Mouse (Mus musculus) CH12.LX (cell line): ENCODE results near the gene Sclt1. TPM values are rescaled to one million over a fixed set of nuclear protein-coding genes. Genes with fewer than 3 reads are reported as not detected.
A peak's percentile ranks its signal among the peaks of the same experiment; 100 is the strongest.

Source experiments
- DNase-seq: peaks from one replicate; pipeline ENCODE4 v3.0.0-alpha.2; 2013; ENCODE audit errors: extremely low read depth
- H3K27ac ChIP-seq: 2 replicates; pipeline ENCODE4 v1.5.1; 2012; ENCODE audit warnings: low read depth, mild to moderate bottlenecking, control low read depth, moderate library complexity; ENCODE audit not compliant: insufficient read depth
- H3K27me3 ChIP-seq: replicated peaks from 2 replicates; pipeline ENCODE3; 2012; ENCODE audit warnings: inconsistent platforms
- H3K36me3 ChIP-seq, 2 experiments: replicated peaks in 1 of 2; 2 replicates each; pipeline versions ENCODE3 to v1.6.1; 2012; ENCODE audit warnings: inconsistent platforms in 1 of 2, low read length in 1 of 2, mild to moderate bottlenecking in 1 of 2, mixed read lengths in 1 of 2, moderate library complexity in 1 of 2; ENCODE audit not compliant: control insufficient read depth in 1 of 2, insufficient read depth in 1 of 2
- H3K4me1 ChIP-seq, 2 experiments: 2 replicates each; pipeline ENCODE4 v1.6.1; 2012; ENCODE audit warnings: inconsistent platforms in 1 of 2, moderate library complexity in 1 of 2; ENCODE audit not compliant: insufficient read depth in 2 of 2, control insufficient read depth in 1 of 2
- H3K4me2 ChIP-seq: 2 replicates; pipeline ENCODE4 v1.6.1; 2012; ENCODE audit warnings: low read depth, mild to moderate bottlenecking, control low read depth; ENCODE audit not compliant: poor library complexity, insufficient read depth, severe bottlenecking
- H3K4me3 ChIP-seq, 3 experiments: fragments of 150-350 bp in 1 of 3; sonication (generic) in 1 of 3; replicated peaks in 1 of 3; 2 replicates each; pipeline versions ENCODE3 to v1.5.1; 2011 to 2012; ENCODE audit warnings: low read depth in 2 of 3, low read length in 2 of 3, mild to moderate bottlenecking in 2 of 3, moderate library complexity in 2 of 3, control low read depth in 1 of 3, improper control_type of control experiment in 1 of 3, inconsistent platforms in 1 of 3, mixed read lengths in 1 of 3; ENCODE audit not compliant: poor library complexity in 1 of 3
- H3K79me2 ChIP-seq: replicated peaks from 2 replicates; pipeline ENCODE4 v1.6.1; 2012; ENCODE audit warnings: mild to moderate bottlenecking, moderate library complexity; ENCODE audit not compliant: control insufficient read depth, poor library complexity, insufficient read depth, severe bottlenecking; ENCODE audit errors: extremely low read depth
- H3K9ac ChIP-seq: 2 replicates; pipeline ENCODE4 v1.6.1; 2012; ENCODE audit warnings: low read depth, mild to moderate bottlenecking, control low read depth, moderate library complexity; ENCODE audit not compliant: insufficient read depth
- H3K9me3 ChIP-seq: replicated peaks from 2 replicates; pipeline ENCODE3; 2012; ENCODE audit warnings: low read length, inconsistent platforms, mixed read lengths
- BHLHE40 ChIP-seq: IDR thresholded peaks from 2 replicates; pipeline ENCODE4 v1.6.1; 2011; ENCODE audit warnings: mild to moderate bottlenecking, low read depth, low read length, improper control_type of control experiment
- CHD1 ChIP-seq: IDR thresholded peaks from 2 replicates; pipeline ENCODE4 v1.6.1; 2012; ENCODE audit warnings: low read depth, low read length, improper control_type of control experiment, inconsistent platforms
- CHD2 ChIP-seq: IDR thresholded peaks from 2 replicates; pipeline ENCODE4 v1.6.1; 2011; ENCODE audit warnings: low read length, improper control_type of control experiment
- CTCF ChIP-seq, 2 experiments: IDR thresholded peaks in 1 of 2; conservative IDR thresholded peaks in 1 of 2; 2 replicates each; pipeline ENCODE4 v1.5.1; 2011 to 2012; ENCODE audit warnings: low read depth in 2 of 2, low read length in 2 of 2, improper control_type of control experiment in 1 of 2, inconsistent platforms in 1 of 2, mild to moderate bottlenecking in 1 of 2, moderate library complexity in 1 of 2
- E2F4 ChIP-seq: IDR thresholded peaks from 2 replicates; pipeline ENCODE4 v1.6.1; 2011; ENCODE audit warnings: low read depth, low read length, improper control_type of control experiment; ENCODE audit not compliant: insufficient replicate concordance
- ELF1 ChIP-seq: IDR thresholded peaks from 2 replicates; pipeline ENCODE4 v1.6.1; 2014; ENCODE audit warnings: low read depth, mild to moderate bottlenecking, inconsistent platforms, low read length, improper control_type of control experiment
- EP300 ChIP-seq: IDR thresholded peaks from 2 replicates; pipeline ENCODE4 v1.6.1; 2011; ENCODE audit warnings: low read length, improper control_type of control experiment
- ETS1 ChIP-seq: conservative IDR thresholded peaks from 2 replicates; pipeline ENCODE4 v1.6.1; 2012; ENCODE audit warnings: low read depth, mild to moderate bottlenecking, inconsistent platforms, low read length, improper control_type of control experiment, moderate library complexity
- GABPA ChIP-seq: IDR thresholded peaks from 2 replicates; pipeline ENCODE4 v1.6.1; 2012; ENCODE audit warnings: low read depth, low read length, improper control_type of control experiment, inconsistent platforms; ENCODE audit not compliant: insufficient replicate concordance
- HCFC1 ChIP-seq: IDR thresholded peaks from 2 replicates; pipeline ENCODE4 v1.6.1; 2012; ENCODE audit warnings: low read depth, mild to moderate bottlenecking, inconsistent platforms, low read length, improper control_type of control experiment
- IRF4 ChIP-seq: IDR thresholded peaks from 2 replicates; pipeline ENCODE4 v1.6.1; 2014; ENCODE audit warnings: low read depth, mild to moderate bottlenecking, inconsistent platforms, low read length, improper control_type of control experiment
- JUN ChIP-seq: IDR thresholded peaks from 2 replicates; pipeline ENCODE4 v1.6.1; 2011; ENCODE audit warnings: low read depth, mild to moderate bottlenecking, low read length, improper control_type of control experiment, moderate library complexity; ENCODE audit not compliant: insufficient read depth
- JUND ChIP-seq: conservative IDR thresholded peaks from 2 replicates; pipeline ENCODE4 v1.6.1; 2011; ENCODE audit warnings: low read depth, low read length, improper control_type of control experiment
- KAT2A ChIP-seq: IDR thresholded peaks from 2 replicates; pipeline ENCODE4 v1.6.1; 2012; ENCODE audit warnings: low read length, improper control_type of control experiment, inconsistent platforms; ENCODE audit not compliant: insufficient replicate concordance
- MAFK ChIP-seq: IDR thresholded peaks from 2 replicates; pipeline ENCODE4 v1.6.1; 2011; ENCODE audit warnings: low read length, improper control_type of control experiment; ENCODE audit not compliant: insufficient replicate concordance
- MAX ChIP-seq: IDR thresholded peaks from 2 replicates; pipeline ENCODE4 v1.6.1; 2011; ENCODE audit warnings: low read length, improper control_type of control experiment
- MAZ ChIP-seq: IDR thresholded peaks from 2 replicates; pipeline ENCODE4 v1.6.1; 2012; ENCODE audit warnings: low read depth, mild to moderate bottlenecking, inconsistent platforms, low read length, improper control_type of control experiment, moderate library complexity
- MEF2A ChIP-seq: IDR thresholded peaks from 2 replicates; pipeline ENCODE4 v1.6.1; 2014; ENCODE audit warnings: low read depth, mild to moderate bottlenecking, inconsistent platforms, low read length, improper control_type of control experiment, borderline replicate concordance
- MXI1 ChIP-seq: IDR thresholded peaks from 2 replicates; pipeline ENCODE4 v1.6.1; 2011; ENCODE audit warnings: mild to moderate bottlenecking, low read depth, low read length, improper control_type of control experiment
- MYC ChIP-seq: IDR thresholded peaks from 2 replicates; pipeline ENCODE4 v1.6.1; 2011; ENCODE audit warnings: low read depth, mild to moderate bottlenecking, improper control_type of control experiment, low read length
- NELFE ChIP-seq: IDR thresholded peaks from 2 replicates; pipeline ENCODE4 v1.6.1; 2011; ENCODE audit warnings: low read depth, low read length, improper control_type of control experiment
- NRF1 ChIP-seq: IDR thresholded peaks from 2 replicates; pipeline ENCODE4 v1.6.1; 2014; ENCODE audit warnings: low read depth, mild to moderate bottlenecking, inconsistent platforms, low read length, improper control_type of control experiment, moderate library complexity
- PAX5 ChIP-seq: IDR thresholded peaks from 2 replicates; pipeline ENCODE4 v1.6.1; 2012; ENCODE audit warnings: low read length, inconsistent platforms, mixed read lengths
- POLR2A ChIP-seq: IDR thresholded peaks from 2 replicates; pipeline ENCODE4 v1.6.1; 2011; ENCODE audit warnings: low read depth, mild to moderate bottlenecking, improper control_type of control experiment, low read length
- POLR2AphosphoS2 ChIP-seq: IDR thresholded peaks from 2 replicates; pipeline ENCODE4 v1.6.1; 2011; ENCODE audit warnings: low read depth, low read length, improper control_type of control experiment
- RAD21 ChIP-seq: IDR thresholded peaks from 2 replicates; pipeline ENCODE4 v1.6.1; 2011; ENCODE audit warnings: low read depth, mild to moderate bottlenecking, low read length, improper control_type of control experiment, moderate library complexity
- RCOR1 ChIP-seq: conservative IDR thresholded peaks from 2 replicates; pipeline ENCODE4 v1.6.1; 2012; ENCODE audit warnings: low read depth, mild to moderate bottlenecking, inconsistent platforms, low read length, improper control_type of control experiment
- SIN3A ChIP-seq: IDR thresholded peaks from 2 replicates; pipeline ENCODE4 v1.6.1; 2012; ENCODE audit warnings: low read length, improper control_type of control experiment, inconsistent platforms
- SMC3 ChIP-seq: IDR thresholded peaks from 2 replicates; pipeline ENCODE4 v1.6.1; 2011; ENCODE audit warnings: low read depth, low read length, improper control_type of control experiment
- TBP ChIP-seq: conservative IDR thresholded peaks from 2 replicates; pipeline ENCODE4 v1.6.1; 2011; ENCODE audit warnings: low read depth, low read length, improper control_type of control experiment
- TCF12 ChIP-seq: IDR thresholded peaks from 2 replicates; pipeline ENCODE4 v1.6.1; 2014; ENCODE audit warnings: low read depth, mild to moderate bottlenecking, inconsistent platforms, low read length, improper control_type of control experiment
- UBTF ChIP-seq: IDR thresholded peaks from 2 replicates; pipeline ENCODE4 v1.6.1; 2012; ENCODE audit warnings: low read depth, mild to moderate bottlenecking, inconsistent platforms, low read length, improper control_type of control experiment, moderate library complexity
- USF1 ChIP-seq: IDR thresholded peaks from 2 replicates; pipeline ENCODE4 v1.6.1; 2014; ENCODE audit warnings: low read depth, mild to moderate bottlenecking, inconsistent platforms, low read length, improper control_type of control experiment
- USF2 ChIP-seq: conservative IDR thresholded peaks from 2 replicates; pipeline ENCODE4 v1.6.1; 2011; ENCODE audit warnings: low read depth, low read length, improper control_type of control experiment
- ZC3H11A ChIP-seq: IDR thresholded peaks from 2 replicates; pipeline ENCODE4 v1.6.1; 2012; ENCODE audit warnings: low read depth, mild to moderate bottlenecking, inconsistent platforms, low read length, improper control_type of control experiment
- ZKSCAN1 ChIP-seq: IDR thresholded peaks from 2 replicates; pipeline ENCODE4 v1.6.1; 2012; ENCODE audit warnings: low read depth, inconsistent platforms, low read length, improper control_type of control experiment, borderline replicate concordance
- ZMIZ1 ChIP-seq: IDR thresholded peaks from 2 replicates; pipeline ENCODE4 v1.6.1; 2012; ENCODE audit warnings: low read depth, mild to moderate bottlenecking, inconsistent platforms, low read length, improper control_type of control experiment
- ZNF384 ChIP-seq: IDR thresholded peaks from 2 replicates; pipeline ENCODE4 v1.6.1; 2012; ENCODE audit warnings: low read depth, low read length, improper control_type of control experiment, inconsistent platforms
- dilution Hi-C: fragments of 300-500 bp; cut with MboI; formaldehyde crosslinking; loops from 2 replicates; pipeline ENCODE4 v1.14.3; 2020; ENCODE audit warnings: low sequenced_read_pairs; ENCODE audit not compliant: extremely low pct_unique_long_range_greater_than_20kb, extremely low pct_ligation_motif_present
- in situ Hi-C: fragments of 300-500 bp; cut with MboI; formaldehyde crosslinking; loops from 3 replicates; pipeline ENCODE4 v1.14.3; 2019; ENCODE audit warnings: low sequenced_read_pairs, low pct_ligation_motif_present, low pct_unique_long_range_greater_than_20kb, mixed read lengths
- polyA plus RNA-seq: library from polyadenylated mRNA; unstranded; fragments of >175 nt; gene quantifications from 2 replicates; pipeline ENCODE4 v1.2.1, GENCODE M21; 2012; ENCODE audit warnings: low read depth; ENCODE audit not compliant: insufficient read length
- total RNA-seq, 2 experiments: library from RNA; depleted of rRNA; stranded (reverse); fragments of 300-350 nt in 1 of 2; fragments of >200 nt in 1 of 2; gene quantifications; 2 replicates each; pipeline ENCODE4 v1.2.3; 2012 to 2014

Gene Sclt1
- total and polyA plus RNA-seq, 3 experiments, result 5.3 to 7.4 (median 6.5) TPM

GRCm38 (mm10) chr3:41743436-41743835, 1.1 kb upstream of the Sclt1 start:
- peak; percentile 38 for DNase-seq
- H3K4me2 ChIP-seq, result peak overlapping the region; percentile 77
- peaks cover 0 to 3% of the 10 kb centered on the region in 2 experiments for H3K36me3 ChIP-seq
- no peaks in the 10 kb centered on the region for H3K27me3 ChIP-seq
- dilution Hi-C loops (no loop called here), in situ Hi-C loops (no loop called here)
- no peaks in the 10 kb centered on the region for H3K79me2 ChIP-seq
- TF ChIP-seq MAX (peak; percentile 87), CHD1 (no peak), ELF1 (no peak), ZNF384 (no peak), ZC3H11A (no peak), JUN (no peak), RAD21 (peak; percentile 49), IRF4 (no peak), UBTF (no peak), TBP (no peak), MYC (peak; percentile 63; the same call in 1 of the 2 replicates), MAFK (no peak), CHD2 (no peak), SIN3A (peak; percentile 84; the same call in 1 of the 2 replicates), EP300 (no peak), POLR2A (no peak), KAT2A (no peak), POLR2AphosphoS2 (no peak), JUND (no peak), HCFC1 (no peak), GABPA (no peak), USF1 (no peak), BHLHE40 (no peak), MEF2A (no peak), ZMIZ1 (no peak), NRF1 (no peak), ETS1 (no peak), PAX5 (no peak), NELFE (no peak), E2F4 (no peak), ZKSCAN1 (no peak), RCOR1 (no peak), USF2 (no peak), SMC3 (peak; percentile 32), MXI1 (peak; percentile 73), CTCF (conservative IDR thresholded peaks at IDR 0.05 in 1 of 2, IDR thresholded peaks at IDR 0.05 in 1 of 2; ENCODE audit: low read depth in 2 of 2, low read length in 2 of 2) (peak in 1 of 2 experiments; percentile 63; a peak in 2 of 4 replicates), TCF12 (no peak), MAZ (no peak)
- H3K27ac ChIP-seq, result no peak overlapping the region
- H3K4me3 ChIP-seq, result peak overlapping the region in 2 of 3 experiments; percentile 74 to 81
- no peaks in the 10 kb centered on the region for H3K9me3 ChIP-seq
- peak overlapping the region; percentile 52; the same call in 1 of the 2 replicates for H3K9ac ChIP-seq
- H3K4me1 ChIP-seq, result peaks cover 4 to 15% of the 10 kb centered on the region in 2 experiments; a peak in 3 of 4 replicates
